Mouse (Mus musculus) heart, embryonic 11.5 days (tissue): ENCODE measurements around the gene Vmn2r95. TPM values are rescaled to one million over a fixed set of nuclear protein-coding genes. Genes with fewer than 3 reads are reported as not detected.
"Not testable (repeated sequence)": the region's sequence is repeated elsewhere in the genome, so short reads cannot be mapped to it uniquely, and the experiment has no call there.

Experiments
- ATAC-seq: fragments of 200-750 bp; cut with Nextera tagmentation; replicated peaks from 2 replicates; pipeline ENCODE4 v1.8.0; 2017; ENCODE audit warnings: moderate library complexity; ENCODE audit not compliant: insufficient number of reproducible peaks, low FRiP score, low TSS enrichment
- H3K27ac ChIP-seq: fragments of 300-500 bp; sonication (generic); 2 replicates; pipeline ENCODE4 v1.5.1; 2014; ENCODE audit warnings: mild to moderate bottlenecking, low read depth, low read length
- H3K27me3 ChIP-seq: fragments of 300-500 bp; sonication (generic); 2 replicates; pipeline ENCODE4 v1.6.1; 2014; ENCODE audit warnings: mild to moderate bottlenecking, low read length, mixed read lengths; ENCODE audit not compliant: control insufficient read depth, insufficient read depth
- H3K36me3 ChIP-seq: fragments of 300-500 bp; sonication (generic); 2 replicates; pipeline ENCODE4 v1.6.1; 2014; ENCODE audit warnings: mild to moderate bottlenecking, low read length, moderate library complexity, mixed read lengths; ENCODE audit not compliant: control insufficient read depth, insufficient read depth
- H3K4me1 ChIP-seq: fragments of 300-500 bp; sonication (generic); 2 replicates; pipeline ENCODE4 v1.6.1; 2014; ENCODE audit warnings: low read length; ENCODE audit not compliant: control insufficient read depth, insufficient read depth
- H3K4me2 ChIP-seq: fragments of 300-500 bp; sonication (generic); 2 replicates; pipeline ENCODE4 v1.6.1; 2014; ENCODE audit warnings: mild to moderate bottlenecking, moderate library complexity
- H3K4me3 ChIP-seq: fragments of 300-500 bp; sonication (generic); 2 replicates; pipeline ENCODE4 v1.5.1; 2014; ENCODE audit warnings: low read depth, low read length
- H3K9ac ChIP-seq: fragments of 300-500 bp; sonication (generic); 2 replicates; pipeline ENCODE4 v1.6.1; 2014; ENCODE audit warnings: mild to moderate bottlenecking, low read depth, low read length, moderate library complexity
- H3K9me3 ChIP-seq: fragments of 300-500 bp; sonication (generic); replicated peaks from 2 replicates; pipeline ENCODE4 v1.6.1; 2016; ENCODE audit warnings: low read length; ENCODE audit not compliant: control insufficient read depth
- WGBS: fragments of 180-500 bp; shearing (Covaris S2); extraction: QIAGEN DNeasy Blood & Tissue Kit; methylation state at CpG from one replicate; pipeline ENCODE4 v1.1.7; 2014; ENCODE audit not compliant: insufficient replicate concordance; 5-methylcytosine and 5-hydroxymethylcytosine counted together
- polyA plus RNA-seq: library from polyadenylated mRNA; unstranded; fragments of >200 nt; fragmentation: Nextera tagmentation; extraction: Ambion mirVana; gene quantifications from 2 replicates; pipeline ENCODE4 v1.2.1, GENCODE M21; 2014

Vmn2r95 gene
- polyA plus RNA-seq, result not detected in 2 replicates

GRCm38 (mm10) chr17:18423778-18424177 lies at the start of gene Vmn2r95:
Vmn2r95 (plus strand) TSS chr17:18424078.
- H3K4me2 ChIP-seq, result no peak within 1 kb of the TSS
- no peak for ATAC-seq
- H3K36me3 ChIP-seq, result no peaks in the 10 kb centered on the region
- no peak within 1 kb of the TSS for H3K27ac ChIP-seq
- H3K4me1 ChIP-seq, result no peaks in the 10 kb centered on the region
- no peaks in the 10 kb centered on the region for H3K9me3 ChIP-seq
- 24% methylated on average over 1 of the region's 1 CpGs for WGBS
- no peak within 1 kb of the TSS for H3K9ac ChIP-seq
- H3K4me3 ChIP-seq, result no peak within 1 kb of the TSS
- H3K27me3 ChIP-seq, result no peaks in the 10 kb centered on the region

GRCm38 (mm10) chr17:18455619-18456140 lies 31.8 kb downstream of the Vmn2r95 start:
- no peaks in the 10 kb centered on the region for H3K27me3 ChIP-seq
- H3K9me3 ChIP-seq, result no peaks in the 10 kb centered on the region; the same call in 1 of the 2 replicates
- no peak for ATAC-seq
- no peak overlapping the region for H3K9ac ChIP-seq
- H3K4me2 ChIP-seq, result no peak overlapping the region
- H3K36me3 ChIP-seq, result no peaks in the 10 kb centered on the region
- H3K27ac ChIP-seq, result no peak overlapping the region
- 80% methylated on average over 3 of the region's 3 CpGs for WGBS
- H3K4me3 ChIP-seq, result no peak overlapping the region
- H3K4me1 ChIP-seq, result no peaks in the 10 kb centered on the region

- not testable (repeated sequence) for H3K4me3 ChIP-seq, H3K36me3 ChIP-seq, H3K4me2 ChIP-seq, H3K4me1 ChIP-seq, ATAC-seq, H3K9ac ChIP-seq, H3K27ac ChIP-seq, H3K27me3 ChIP-seq, H3K9me3 ChIP-seq
- 89% methylated on average over 3 of the region's 3 CpGs for WGBS
Measured at GRCm38 (mm10) chr17:18458126-18458634, 34.3 kb downstream of the Vmn2r95 start.

- Histone ChIP-seq H3K4me2 (no peak overlapping the region), H3K27me3 (no peaks in the 10 kb centered on the region), H3K27ac (no peak overlapping the region), H3K36me3 (no peaks in the 10 kb centered on the region), H3K9ac (no peak overlapping the region), H3K4me1 (no peaks in the 10 kb centered on the region), H3K9me3 (peaks cover 8% of the 10 kb centered on the region), H3K4me3 (no peak overlapping the region)
- no peak for ATAC-seq
Measured at GRCm38 (mm10) chr17:18462695-18463094, 38.8 kb downstream of the Vmn2r95 start.

GRCm38 (mm10) chr17:18479885-18480284 lies 56.0 kb downstream of the Vmn2r95 start:
- ATAC-seq, result no peak
- Histone ChIP-seq H3K27ac (no peak overlapping the region), H3K9ac (no peak overlapping the region), H3K27me3 (no peaks in the 10 kb centered on the region), H3K4me1 (no peaks in the 10 kb centered on the region), H3K4me2 (no peak overlapping the region), H3K4me3 (no peak overlapping the region), H3K36me3 (no peaks in the 10 kb centered on the region), H3K9me3 (peaks cover 7% of the 10 kb centered on the region)
- WGBS, result 61% methylated on average over 1 of the region's 1 CpGs

Other genes with a start within 250 kb of the Vmn2r95 start
- not detected in 2 replicates for gene Vmn2r94, start 146.3 kb upstream of the Vmn2r95 start, polyA plus RNA-seq
- gene Vmn2r93, start 126.0 kb upstream of the Vmn2r95 start, polyA plus RNA-seq, result not detected in 2 replicates
- gene Vmn2r96, start 149.1 kb downstream of the Vmn2r95 start, polyA plus RNA-seq, result not detected in 2 replicates